Mouse (Mus musculus) retina, postnatal 1 day (tissue): ENCODE results near the gene Prr19.
"Not testable (repeated sequence)": the region's sequence is repeated elsewhere in the genome, so short reads cannot be mapped to it uniquely, and the experiment has no call there.

Experiments used
- DNase-seq: peaks from one replicate; pipeline ENCODE4 v3.0.0-alpha.2; 2012

Gene Prr19

DNA sequence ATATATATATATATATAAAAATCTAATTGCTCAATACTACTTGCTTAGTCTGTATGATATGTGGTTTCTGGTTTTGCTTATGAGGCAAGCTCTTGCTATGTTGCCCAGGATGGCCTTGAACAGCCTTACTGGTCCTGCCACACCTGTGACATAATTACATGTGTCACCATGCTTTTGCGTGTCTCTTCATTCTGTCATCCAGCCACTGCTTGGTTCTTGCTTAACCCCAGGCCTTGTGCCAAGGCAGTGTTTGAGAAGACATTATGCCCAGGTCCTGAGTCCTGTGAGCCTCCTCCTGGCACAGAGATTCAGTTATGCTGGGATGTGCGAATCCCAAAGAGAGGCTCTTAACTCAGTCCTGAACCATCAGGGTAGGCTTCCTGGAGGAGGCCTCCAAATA lies 22.0 kb downstream of the Prr19 start:
- DNase-seq, result no peak

DNA sequence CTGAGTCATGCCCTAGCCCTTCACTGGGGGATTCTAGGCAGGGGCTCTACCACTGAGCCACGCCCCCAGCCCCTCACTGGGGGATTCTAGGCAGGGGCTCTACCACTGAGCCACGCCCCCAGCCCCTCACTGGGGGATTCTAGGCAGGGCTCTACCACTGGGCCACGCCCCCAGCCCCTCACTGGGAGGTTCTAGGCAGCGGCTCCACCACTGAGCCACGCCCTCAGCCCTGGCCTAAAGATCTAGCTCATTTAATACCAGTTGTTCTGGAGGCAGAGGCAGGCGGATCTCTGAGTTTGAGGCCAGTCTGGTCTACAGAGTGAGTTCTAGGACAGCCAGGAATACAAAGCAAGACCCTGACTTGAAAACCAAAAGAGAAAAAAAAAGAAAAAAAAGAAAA lies 24.2 kb downstream of the Prr19 start:
- not testable (repeated sequence) for DNase-seq

DNA sequence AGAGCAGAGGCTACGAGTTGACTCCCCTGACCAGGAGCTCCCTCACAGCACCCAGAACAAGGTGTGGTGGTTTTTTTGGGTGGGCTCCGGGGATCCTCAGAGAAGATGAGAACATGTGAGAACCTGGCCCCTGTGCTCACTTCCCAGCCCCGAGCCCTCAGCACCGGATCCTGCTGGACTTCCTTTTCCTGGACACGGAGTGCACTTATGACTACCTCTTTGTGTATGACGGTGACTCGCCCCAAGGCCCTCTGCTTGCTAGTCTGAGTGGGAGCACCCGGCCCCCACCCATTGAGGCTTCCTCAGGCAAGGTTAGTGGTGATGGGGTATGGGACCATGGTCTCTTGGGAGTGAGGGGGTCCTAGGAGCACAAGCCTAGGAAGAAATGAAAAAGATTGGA lies 25.0 kb downstream of the Prr19 start:
- DNase-seq, result no peak

DNA sequence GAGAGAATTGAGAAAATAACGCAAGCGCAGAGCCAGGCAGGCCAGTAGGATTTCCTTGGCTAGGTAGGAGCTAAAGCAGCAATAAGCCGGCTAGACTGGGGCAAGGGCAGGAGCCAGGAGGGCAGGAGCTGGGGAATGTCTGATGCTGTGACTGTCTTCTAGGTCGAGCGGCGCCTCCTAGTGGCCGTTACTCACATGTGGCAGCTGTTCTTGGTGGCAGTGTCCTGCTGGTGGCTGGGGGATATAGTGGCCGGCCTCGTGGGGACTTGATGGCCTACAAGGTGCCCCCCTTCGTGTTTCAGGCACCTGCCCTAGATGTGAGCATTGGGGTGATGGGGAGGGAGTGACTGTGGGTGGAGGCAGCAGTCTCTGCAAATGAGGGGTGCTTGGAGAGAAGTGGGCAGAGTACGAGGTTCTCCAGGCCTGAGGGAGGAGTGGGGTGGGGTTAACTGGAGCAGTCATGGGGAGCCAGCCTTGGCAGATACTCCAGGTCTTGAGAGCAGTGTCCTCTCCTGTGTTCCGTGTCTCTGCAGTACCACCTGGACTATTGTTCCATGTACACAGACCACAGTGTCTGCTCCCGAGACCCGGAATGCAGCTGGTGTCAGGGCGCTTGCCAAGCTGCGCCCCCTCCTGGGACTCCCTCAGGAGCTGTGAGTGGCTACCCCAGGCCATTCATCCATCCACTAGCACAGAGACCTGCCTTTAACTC lies 32.5 kb downstream of the Prr19 start:
- peak; percentile 89 for DNase-seq

DNA sequence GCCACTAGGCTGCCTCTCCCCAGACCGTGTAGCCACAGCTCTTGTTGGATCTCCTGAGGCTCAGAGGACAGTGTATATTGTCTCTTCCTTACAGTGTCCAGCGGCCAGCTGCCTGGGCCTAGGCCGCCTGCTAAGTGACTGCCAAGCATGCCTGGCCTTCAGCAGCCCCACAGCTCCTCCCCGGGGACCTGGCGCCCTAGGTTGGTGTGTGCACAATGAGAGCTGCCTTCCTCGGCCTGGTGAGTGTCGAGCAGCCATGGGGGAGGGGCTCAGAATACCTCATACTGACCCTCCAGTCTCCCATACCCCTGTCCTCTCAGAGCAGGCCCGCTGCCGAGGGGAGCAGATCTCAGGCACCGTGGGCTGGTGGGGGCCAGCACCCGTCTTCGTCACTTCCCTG lies 33.3 kb downstream of the Prr19 start:
- DNase-seq, result no peak

DNA sequence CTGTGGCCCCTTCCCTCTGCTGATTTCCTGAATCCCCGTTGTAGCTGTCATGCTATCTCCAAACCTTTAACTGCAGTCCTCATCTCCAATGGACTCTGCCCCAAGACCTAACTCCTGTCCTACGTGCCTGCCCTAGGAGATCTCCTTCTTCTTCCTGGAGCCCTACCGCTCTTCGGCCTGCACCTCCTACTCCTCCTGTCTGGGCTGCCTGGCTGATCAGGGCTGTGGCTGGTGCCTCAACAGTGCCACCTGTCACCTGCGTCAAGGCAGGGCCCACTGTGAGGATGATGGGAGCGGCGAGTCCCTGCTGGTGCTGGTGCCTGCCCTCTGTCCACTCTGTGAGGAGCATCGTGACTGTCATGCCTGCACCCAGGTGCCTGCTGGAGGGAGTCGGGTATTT lies 38.1 kb downstream of the Prr19 start:
- no peak for DNase-seq

DNA sequence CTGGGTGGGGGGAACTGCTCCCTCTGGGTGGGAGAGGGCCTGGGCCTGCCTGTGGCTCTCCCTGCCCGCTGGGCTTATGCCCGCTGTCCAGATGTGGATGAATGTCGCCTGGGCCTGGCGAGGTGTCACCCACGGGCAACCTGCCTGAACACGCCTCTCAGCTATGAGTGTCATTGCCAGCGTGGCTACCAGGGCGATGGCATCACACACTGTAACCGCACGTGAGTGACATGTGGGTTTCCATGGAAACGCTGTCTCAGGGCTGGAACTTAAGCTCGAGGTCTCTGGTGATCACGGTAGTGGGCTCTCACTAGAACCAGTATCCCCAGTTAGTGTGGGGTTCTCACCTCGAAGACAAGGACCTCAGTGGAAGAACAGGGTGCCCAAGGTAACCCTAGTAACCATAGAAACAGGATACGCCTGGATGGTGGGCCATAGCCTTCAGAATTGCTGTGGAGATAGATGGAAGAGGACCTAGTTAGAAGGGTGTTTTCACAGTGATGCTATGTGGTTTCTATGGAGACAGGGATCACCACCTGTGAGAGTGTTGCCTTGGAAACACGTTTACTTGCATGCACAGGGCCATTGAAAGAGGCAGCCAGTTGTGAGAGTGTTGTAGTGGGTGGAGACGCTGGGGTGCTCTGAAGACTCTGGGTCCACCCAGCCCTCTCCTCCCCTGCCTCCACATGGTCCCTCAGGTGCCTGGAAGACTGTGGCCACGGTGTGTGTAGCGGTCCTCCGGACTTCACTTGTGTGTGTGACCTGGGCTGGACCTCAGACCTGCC lies 40.0 kb downstream of the Prr19 start:
- no peak for DNase-seq

DNA sequence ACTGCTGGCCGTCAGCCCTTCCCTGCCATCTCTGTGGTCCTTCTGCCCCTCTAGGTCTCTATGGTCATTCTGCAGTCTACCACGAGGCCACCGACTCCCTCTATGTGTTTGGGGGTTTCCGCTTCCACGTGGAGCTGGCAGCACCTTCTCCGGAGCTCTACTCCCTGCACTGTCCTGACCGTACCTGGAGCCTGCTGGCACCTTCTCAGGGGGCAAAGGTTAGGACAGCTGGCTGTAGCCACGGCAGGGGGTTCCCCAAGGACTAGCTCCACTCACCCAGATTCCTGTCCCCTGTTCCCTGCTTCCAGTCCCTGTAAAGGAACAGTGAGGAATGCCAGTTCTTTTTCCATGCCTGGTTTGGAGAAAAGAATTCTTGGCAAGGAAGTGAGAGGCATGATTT lies 47.6 kb downstream of the Prr19 start:
- no peak for DNase-seq
